Mouse (Mus musculus) megakaryocyte, adult 5-6 weeks (primary cell): ENCODE measurements around the gene Taf1d. TPM values are rescaled to one million over a fixed set of nuclear protein-coding genes. Genes with fewer than 3 reads are reported as not detected.
"Not testable (repeated sequence)": the region's sequence is repeated elsewhere in the genome, so short reads cannot be mapped to it uniquely, and the experiment has no call there.

Experiments used
- ATAC-seq: 2 replicates; pipeline ENCODE4 v1.8.0; 2016; ENCODE audit warnings: mild to moderate bottlenecking, inconsistent platforms; ENCODE audit not compliant: poor library complexity, severe bottlenecking
- total RNA-seq, 2 experiments: library from RNA; stranded (forward) in 1 of 2; stranded (reverse) in 1 of 2; fragments of 153-499, 151-499 nt in 1 of 2; fragments of 221-1000, 200-1000 nt in 1 of 2; gene quantifications; 2 replicates each; pipeline versions ENCODE4 v1.2.3 to v1.2.4; 2015 to 2017

Gene Taf1d
- total RNA-seq, 2 experiments from 2014 or later: 115 to 850 TPM

DNA sequence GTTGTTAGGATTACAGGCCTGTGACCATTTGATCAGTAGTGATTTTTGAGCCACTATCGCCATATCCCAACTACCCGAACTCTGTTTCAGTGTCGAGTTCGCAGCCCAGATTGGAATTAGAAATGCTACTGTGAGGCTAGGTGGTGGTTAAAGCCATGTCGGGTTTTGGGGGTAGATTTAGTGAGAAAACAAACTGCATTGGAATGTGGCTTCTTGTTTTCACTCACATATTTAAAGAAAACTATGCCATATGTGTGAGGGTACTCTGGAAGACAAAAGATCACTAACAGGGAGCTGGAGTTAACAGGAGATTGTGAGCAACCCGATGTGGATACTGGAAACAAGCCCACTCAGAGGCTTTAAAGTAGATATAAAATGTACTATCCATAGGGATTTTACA, 1.2 kb downstream of the Taf1d start:
- no peak for ATAC-seq

DNA sequence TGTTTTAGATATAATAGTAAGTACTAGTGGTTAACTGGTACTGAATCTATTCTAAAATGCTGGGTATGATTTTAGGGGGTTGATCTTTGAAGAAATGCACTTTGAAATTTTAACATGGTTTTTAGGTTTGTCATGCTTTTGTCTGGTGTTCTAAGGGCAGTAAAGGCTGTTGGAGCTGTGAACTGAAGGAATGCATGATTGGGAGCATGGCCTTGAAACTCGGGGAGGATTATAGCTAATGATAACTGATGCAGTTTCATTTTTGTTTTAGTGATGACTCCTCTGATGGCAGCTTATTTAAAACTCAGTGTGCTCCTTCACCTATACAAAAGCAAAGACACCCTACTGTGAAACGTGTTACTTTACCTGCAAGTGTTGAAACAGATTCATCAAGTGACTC, 2.2 kb downstream of the Taf1d start:
- no peak for ATAC-seq

DNA sequence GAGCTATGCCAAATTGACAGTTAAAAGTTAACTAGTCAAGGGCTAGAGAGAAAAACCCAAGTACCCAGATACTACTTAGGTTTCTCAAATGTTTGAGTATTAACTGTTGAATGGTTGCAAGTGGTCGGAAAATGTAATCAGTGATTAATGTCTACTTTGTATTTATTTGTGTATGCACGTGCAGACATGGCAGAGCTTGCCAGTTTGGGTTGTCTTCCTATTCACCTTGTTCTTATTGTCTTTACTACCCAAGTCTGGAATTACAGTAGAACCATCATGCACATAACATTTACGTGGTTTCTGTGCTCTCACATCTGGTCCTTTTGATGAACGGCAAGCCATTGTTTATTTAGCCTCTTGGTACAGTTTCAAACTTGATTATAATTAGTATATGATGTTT, 3.4 kb downstream of the Taf1d start:
- no peak for ATAC-seq

DNA sequence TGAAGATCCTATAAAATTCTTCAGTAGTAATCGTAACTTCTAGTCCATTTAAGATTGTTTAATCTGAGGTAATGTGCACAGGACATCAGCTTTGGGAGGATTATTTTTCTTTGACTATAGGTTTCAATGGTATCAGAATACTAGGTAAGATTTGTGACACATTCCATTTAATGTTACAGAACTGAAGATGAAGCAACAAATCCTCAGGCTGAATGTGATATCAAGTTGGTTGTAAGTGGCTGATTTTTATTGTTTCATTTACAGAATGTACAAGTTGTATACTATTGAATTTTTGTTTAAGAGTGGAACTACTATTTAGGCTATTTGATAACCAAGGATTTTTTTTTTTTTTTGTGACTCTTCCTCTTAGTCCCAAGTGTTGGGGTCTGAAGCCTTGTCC, 4.2 kb downstream of the Taf1d start:
- ATAC-seq: no peak

DNA sequence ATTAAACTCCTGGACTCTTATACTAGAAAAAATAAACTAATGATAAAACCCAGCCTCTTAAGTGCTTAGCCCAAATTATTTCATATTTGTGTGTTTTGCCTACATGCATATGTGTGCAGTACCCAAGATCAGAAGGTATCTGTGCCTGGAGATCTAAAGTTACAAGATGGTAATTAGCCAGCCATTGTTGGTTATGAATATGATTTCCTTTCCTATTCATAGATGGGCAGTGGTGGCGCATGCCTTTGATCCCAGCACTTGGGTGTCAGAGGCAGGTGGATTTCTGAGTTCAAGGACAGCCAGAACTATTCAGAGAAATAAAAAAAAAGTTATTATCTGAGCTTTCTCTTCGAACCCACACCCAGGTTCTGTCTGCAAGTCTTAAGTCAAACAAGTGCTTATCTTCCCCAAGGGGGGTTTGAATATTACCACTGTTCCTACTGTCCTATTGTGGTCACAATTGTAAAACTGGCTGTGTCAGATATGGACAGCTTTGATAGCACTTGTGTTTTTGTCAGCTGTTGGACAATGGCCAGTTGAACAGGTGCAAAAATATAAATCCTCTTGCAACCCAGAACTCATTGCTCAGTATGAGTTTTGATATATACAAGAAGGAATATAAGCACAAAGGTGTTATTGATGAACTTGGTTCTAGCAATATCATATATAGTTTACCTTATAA, 6.2 kb downstream of the Taf1d start:
- no peak for ATAC-seq

DNA sequence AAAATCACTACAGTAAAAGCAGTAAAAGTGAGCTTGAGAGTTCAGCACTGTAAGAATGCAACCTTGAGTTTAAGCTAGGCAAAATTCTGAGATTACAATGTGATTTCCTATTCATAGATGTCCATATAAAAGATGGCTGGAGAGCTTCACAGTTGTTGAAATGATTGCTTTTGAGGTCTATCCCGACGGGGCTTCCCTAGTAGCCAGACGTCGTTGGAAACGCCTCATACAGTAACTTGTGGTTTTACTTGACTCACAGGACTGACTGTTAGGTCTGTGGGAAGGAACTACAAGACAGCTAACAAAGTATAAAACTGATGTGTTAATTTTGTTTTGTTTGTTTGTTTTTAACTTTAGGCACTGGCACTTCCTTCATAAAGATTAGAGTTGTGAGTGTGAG, 7.6 kb downstream of the Taf1d start:
- no peak for ATAC-seq

DNA sequence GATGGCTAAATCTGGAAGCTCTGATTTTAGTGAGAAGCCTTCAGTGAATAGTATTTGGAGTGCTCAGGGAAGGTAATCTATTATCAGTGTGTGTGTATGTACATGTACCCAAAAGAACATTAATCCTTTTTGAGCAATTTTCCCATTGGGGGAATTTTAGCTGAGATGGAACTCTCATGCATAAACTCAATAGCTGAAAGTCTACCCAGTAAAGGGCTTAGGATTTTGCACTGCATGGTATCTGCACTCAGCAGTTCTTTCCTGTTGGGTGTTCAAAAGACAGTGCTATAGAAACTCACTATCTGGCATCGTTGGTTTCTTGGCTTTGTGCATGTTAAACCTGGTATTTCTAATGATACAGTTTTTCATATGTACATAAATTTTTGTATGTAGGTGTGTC, 8.6 kb downstream of the Taf1d start:
- no peak for ATAC-seq

DNA sequence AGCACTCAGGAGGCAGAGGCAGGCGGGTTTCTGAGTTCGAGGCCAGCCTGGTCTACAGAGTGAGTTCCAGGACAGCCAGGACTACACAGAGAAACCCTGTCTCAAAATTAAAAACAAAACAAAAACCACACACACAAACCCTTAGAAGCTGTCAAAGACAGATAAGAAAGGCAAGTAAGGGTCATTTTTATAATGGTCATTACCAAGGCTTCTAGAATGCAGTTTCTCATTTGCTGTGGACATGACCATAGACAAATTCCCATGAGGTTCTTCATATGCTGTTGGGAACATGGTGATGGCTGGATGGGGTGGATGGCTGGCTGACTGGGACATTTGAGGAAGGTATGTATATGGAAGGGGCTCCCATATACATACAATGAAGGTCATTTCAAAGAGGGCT, 10.3 kb downstream of the Taf1d start:
- ATAC-seq: not testable (repeated sequence)

DNA sequence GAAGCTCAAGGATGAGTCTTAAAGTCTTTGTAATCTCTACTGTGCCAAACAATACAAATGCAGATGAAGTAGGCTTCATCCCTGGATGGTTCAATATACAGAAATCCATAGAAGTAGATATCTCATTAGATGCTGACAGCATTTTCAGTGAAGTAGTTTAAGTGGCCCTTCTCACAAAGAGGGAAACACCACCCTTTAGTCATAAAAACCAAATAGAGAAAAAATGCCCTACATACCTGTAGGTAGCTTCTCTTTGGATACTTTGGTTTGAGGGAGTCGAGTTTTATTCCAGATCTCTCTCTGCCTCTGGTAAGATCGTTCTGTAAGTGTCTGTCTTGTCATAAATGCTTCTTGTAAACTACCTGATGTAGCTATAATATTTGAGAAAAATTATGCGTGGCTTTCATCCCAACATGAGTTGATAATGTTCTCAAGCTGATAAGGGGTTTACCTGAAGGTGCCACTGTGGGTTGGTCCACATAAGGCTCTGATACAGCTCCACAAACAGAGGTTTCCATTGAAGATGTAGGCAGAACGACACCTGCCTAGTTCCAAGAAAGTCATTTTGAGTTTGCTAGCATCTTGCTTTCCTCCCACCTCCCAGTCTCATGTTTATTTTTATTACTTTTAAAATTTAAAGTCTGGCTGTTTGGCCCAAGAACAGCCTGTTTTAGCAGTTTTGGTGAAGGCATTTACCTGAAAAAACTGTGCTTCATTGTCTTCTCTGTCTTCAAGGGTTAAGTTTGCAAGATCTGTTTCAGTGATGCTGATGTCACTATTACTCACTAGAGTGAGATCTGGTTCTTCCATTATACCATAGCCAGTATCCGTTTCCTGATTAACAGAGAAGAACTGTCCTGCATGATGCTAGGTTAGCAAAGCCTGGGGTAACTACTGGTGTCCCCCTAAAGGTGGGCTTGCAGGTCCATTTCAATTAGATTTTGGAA, 11.5 kb downstream of the Taf1d start:
- no peak for ATAC-seq

DNA sequence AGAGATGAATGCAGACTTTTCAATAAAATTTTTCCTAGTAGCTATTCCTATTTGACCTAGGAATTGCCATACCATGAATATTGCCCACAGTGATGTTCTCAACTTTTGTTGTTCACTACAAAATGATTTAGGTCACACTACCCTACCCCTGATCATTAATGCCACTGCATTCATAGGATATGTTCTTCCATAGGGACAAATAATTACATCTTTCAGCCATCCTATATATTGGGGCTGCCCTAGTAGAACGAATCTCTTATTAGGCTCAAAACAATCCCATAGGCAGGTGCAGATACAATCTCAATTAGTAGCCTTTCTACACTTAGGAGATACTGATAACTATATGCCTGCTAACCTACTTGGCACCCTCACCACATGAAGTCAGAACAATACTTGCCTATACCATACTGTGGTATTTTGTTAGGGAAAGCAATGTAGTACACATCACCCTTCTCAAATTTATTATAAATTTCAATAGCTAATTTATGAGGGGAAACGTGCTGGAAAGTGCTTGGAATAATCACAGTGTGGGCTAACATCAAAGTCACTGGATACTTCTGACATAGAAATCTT, 12.2 kb downstream of the Taf1d start:
- ATAC-seq: no peak

DNA sequence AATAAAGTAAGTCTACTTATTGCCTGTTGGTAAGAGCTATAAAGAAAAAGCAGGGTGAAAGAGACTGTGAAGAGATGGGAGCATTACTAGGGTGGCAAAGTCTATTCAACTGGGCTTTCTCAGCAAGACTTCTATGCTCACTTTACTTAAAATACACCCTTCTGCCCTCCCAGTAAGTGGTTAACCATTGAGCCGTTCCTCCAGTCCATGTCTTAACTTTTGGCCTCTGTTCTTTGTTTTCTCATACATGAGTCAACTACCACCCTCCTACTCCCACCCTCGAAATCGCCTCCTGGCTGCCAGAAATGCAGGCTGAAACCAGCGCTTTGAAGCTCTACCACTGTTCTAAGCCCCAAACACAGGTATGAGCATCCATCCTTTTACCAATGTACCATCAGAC, 31.8 kb downstream of the Taf1d start:
- no peak for ATAC-seq

DNA sequence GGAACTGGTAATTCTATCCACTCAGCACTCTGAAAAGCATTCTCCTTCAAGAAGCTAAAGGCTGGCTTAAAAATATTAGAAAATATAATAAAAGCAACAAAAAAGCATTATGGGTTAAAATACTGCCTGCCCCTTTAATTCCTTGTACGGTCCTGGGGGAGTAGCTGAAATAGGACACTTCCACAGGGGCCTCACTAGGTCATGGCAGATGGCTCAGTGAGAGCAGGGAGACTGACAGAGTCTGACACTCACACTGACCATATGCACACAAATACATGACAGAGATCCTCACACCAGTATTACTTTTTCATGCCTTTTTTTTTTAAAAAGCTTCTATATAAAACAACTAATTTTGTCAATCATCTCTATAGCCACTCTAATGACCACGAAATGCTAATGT, 43.9 kb downstream of the Taf1d start:
- no peak for ATAC-seq

DNA sequence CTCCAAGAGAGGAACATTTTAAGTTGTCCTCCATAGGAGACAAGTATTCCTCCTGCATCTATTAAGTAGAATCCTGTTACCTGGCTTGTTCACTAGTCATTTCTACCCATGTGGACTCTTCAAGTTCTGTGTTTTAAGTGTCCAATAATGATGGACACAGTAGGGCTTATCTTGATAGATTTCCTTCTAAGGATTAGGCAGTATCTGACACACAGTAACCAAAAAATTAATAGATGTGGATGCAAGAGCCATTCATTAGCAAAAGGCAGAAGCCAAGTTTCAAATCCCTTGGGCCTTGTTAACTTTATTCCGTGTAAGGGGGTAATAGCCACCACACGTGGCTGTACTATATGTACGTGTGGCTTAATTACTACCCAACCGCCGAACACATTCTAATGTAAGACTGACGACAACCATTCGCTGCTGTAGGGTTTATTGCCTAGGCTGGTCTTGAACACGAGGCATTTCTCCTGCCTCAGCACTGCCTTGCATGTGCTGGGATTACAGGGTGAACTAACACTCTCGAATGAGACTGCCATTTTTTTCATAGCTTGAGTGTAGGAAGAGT, 51.0 kb downstream of the Taf1d start:
- ATAC-seq: no peak

DNA sequence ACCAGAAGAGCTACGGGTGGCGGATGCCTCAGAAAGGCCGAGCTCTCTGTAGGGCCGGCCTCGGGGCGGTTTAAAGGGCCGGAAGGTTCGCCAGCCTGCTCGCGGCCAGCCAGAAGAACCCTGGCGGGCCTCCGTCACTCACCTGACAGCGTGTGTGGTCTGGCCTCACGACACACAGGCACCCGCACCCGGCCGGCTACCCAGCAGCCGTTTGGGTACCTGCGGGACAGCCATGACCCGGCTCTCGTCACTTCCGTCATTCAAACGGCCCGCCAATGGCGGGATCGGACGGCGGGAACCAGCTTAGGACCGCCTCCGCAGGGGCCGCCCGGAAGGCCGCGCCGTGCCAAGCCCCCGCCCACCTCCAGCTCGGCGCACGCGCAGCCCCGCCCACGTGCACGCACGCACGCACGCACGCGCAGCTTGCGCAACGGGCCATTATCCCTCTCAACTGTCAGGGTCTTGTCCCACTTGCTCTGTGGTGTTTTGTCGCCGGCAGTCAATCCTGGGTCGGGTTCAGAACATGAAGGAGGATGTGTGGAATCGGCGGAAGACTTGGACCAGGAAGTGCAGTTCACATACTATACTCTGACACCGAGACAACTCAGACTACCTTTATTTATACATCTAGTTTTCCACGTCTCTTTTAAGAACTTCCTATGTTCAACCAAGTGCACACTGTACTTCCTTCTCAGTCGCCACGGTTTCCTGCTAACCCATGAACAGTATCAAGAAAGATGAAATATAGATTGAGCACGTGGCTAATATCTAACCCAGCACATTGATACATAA, 51.7 kb downstream of the Taf1d start, which contains the start of gene Cep295:
Gene Cep295, minus strand, starts transcription at position 305 of the 792 bp plus-strand sequence.
- ATAC-seq: peak; percentile 99

DNA sequence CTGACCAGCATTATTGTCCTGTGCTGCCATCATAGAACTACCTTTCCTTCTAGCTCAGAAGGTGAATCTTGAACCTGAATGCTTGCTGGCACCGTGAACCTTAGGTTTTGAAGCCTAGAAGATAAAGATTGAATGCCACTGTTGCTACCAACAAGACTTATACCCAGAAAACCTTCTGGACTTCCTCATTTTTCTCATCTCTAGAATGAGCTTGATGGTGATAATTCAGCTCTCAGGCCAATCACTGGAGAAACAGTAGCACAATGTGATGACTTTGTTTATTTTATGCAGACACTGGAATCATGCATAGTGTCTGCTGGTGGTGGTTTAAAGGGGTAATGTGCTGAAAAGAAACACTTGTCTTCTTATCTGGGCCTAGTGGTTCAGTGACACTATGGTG, 58.8 kb downstream of the Taf1d start:
- no peak for ATAC-seq

DNA sequence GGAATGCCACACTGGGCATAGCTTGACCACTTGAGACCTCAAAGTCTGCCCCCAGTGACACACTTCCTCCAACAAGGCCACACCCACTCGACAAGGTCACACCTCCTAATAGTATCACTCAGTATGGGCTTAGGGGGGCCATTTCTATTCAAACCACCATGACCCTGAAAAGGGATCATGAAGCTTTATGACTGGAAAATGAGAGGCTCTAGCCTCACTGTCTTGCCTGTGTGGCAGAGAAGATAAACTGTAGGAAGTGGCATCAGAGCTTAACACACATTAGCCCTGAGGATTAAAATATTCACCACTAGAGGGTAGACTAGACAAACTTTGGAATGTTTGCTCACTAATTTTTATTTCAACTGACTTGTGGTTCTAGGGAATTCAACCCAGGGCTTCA, 59.8 kb downstream of the Taf1d start:
- no peak for ATAC-seq

DNA sequence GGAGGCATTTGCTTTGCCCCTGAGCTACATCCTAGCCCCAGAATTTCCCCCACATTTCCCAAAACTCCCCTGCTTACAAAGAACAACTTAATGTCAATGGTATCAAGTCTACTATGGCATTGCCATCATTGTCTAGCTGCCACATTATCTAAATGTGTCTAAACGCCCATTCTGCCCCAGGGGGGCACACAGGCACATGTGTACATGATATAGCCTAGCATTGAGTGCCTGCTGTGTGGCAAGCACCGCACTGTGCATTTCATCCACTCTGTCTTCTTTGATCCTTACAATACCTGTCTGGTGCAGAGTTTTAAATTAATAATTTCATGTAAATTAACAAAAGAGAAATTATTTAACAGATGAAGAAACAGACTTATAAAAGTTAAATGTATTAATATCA, 60.2 kb downstream of the Taf1d start:
- no peak for ATAC-seq
